Mouse (Mus musculus) brain, adult 2 months (tissue): Measurements from ENCODE around the gene Gm20696.
A peak's percentile ranks its signal among the peaks of the same experiment; 100 is the strongest.

Experiments
- DNase-seq: peaks from one replicate; pipeline ENCODE4 v3.0.0; 2011; ENCODE audit warnings: low read depth, low spot score

Gene Gm20696

GRCm38 (mm10) chr6:99336191-99336590 is 330.4 kb downstream of the Gm20696 start:
- no peak for DNase-seq

- DNase-seq = no peak
These were observed 331.3 kb downstream of the Gm20696 start for GRCm38 (mm10) chr6:99335174-99335830.

- no peak for DNase-seq
These were observed 332.3 kb downstream of the Gm20696 start for GRCm38 (mm10) chr6:99334255-99334654.

- no peak for DNase-seq
These were observed 333.5 kb downstream of the Gm20696 start for GRCm38 (mm10) chr6:99333127-99333526.

GRCm38 (mm10) chr6:99330169-99330568 is 336.4 kb downstream of the Gm20696 start:
- peak; percentile 36 for DNase-seq

- no peak for DNase-seq
These were observed 338.0 kb downstream of the Gm20696 start for GRCm38 (mm10) chr6:99328634-99329033.

- no peak for DNase-seq
These were observed 338.5 kb downstream of the Gm20696 start for GRCm38 (mm10) chr6:99328146-99328545.

- DNase-seq = no peak
These were observed 338.9 kb downstream of the Gm20696 start for GRCm38 (mm10) chr6:99327721-99328120.

- DNase-seq = no peak
These were observed 340.7 kb downstream of the Gm20696 start for GRCm38 (mm10) chr6:99325881-99326280.

GRCm38 (mm10) chr6:99325461-99325860 is 341.1 kb downstream of the Gm20696 start:
- no peak for DNase-seq

GRCm38 (mm10) chr6:99322132-99322904 is 344.3 kb downstream of the Gm20696 start:
- no peak for DNase-seq

GRCm38 (mm10) chr6:99320444-99320843 is 346.2 kb downstream of the Gm20696 start:
- DNase-seq = no peak

- no peak for DNase-seq
These were observed 346.9 kb downstream of the Gm20696 start for GRCm38 (mm10) chr6:99319415-99320405.

GRCm38 (mm10) chr6:99314746-99315145 is 351.9 kb downstream of the Gm20696 start:
- DNase-seq = no peak

- DNase-seq = no peak
These were observed 356.1 kb downstream of the Gm20696 start for GRCm38 (mm10) chr6:99310529-99310928.

- DNase-seq = peak; percentile 37
These were observed 356.5 kb downstream of the Gm20696 start for GRCm38 (mm10) chr6:99310171-99310500.

GRCm38 (mm10) chr6:99309466-99310170 is 357.0 kb downstream of the Gm20696 start:
- DNase-seq = peak; percentile 45

- no peak for DNase-seq
These were observed 360.8 kb downstream of the Gm20696 start for GRCm38 (mm10) chr6:99305751-99306150.

GRCm38 (mm10) chr6:99305236-99305635 is 361.4 kb downstream of the Gm20696 start:
- DNase-seq = no peak

GRCm38 (mm10) chr6:99302662-99303435 is 363.7 kb downstream of the Gm20696 start:
- no peak for DNase-seq

GRCm38 (mm10) chr6:99301923-99302322 is 364.7 kb downstream of the Gm20696 start:
- no peak for DNase-seq
